Mouse (Mus musculus): ENCODE measurements around the gene Prph. TPM values are rescaled to one million over a fixed set of nuclear protein-coding genes. Genes with fewer than 3 reads are reported as not detected.

Gene Prph
- polyA plus RNA-seq (2012; rRNA removed) = 25.7 and 37.7 TPM in 2 replicates

GRCm38 (mm10) chr15:99055040-99055439 is at the start of gene Prph:
Prph (plus strand) TSS chr15:99055174.
- H3K4me1 ChIP-seq (ENCODE audit: control insufficient read depth, insufficient read depth, low read length) = no peaks in the 10 kb centered on the region; the same call in 1 of the 2 replicates
- WGBS = 4% methylated on average over 30 of the region's 30 CpGs
- H3K4me3 ChIP-seq (replicated peaks; ENCODE audit: insufficient read depth, low read depth, low read length) = peak within 1 kb of the TSS; percentile 25
- H3K27ac ChIP-seq (ENCODE audit: insufficient read depth, low read length) = no peak within 1 kb of the TSS
- no peaks in the 10 kb centered on the region; the same call in 1 of the 2 replicates for H3K27me3 ChIP-seq (ENCODE audit: control insufficient read depth, insufficient read depth, low read length)
- TF ChIP-seq POLR2A (IDR thresholded peaks at IDR 0.05; ENCODE audit: borderline replicate concordance, insufficient read depth, low read length) (no peak), CTCF (IDR thresholded peaks at IDR 0.05; ENCODE audit: borderline replicate concordance, insufficient read depth, low read depth, low read length) (no peak)
- DNase-seq = no peak

GRCm38 (mm10) chr15:99008801-99009241 is 46.2 kb upstream of the Prph start:
- WGBS = 80% methylated on average over 6 of the region's 6 CpGs
- Histone ChIP-seq H3K4me1 (ENCODE audit: control insufficient read depth, insufficient read depth, low read length) (no peaks in the 10 kb centered on the region), H3K4me3 (replicated peaks; ENCODE audit: insufficient read depth, low read depth, low read length) (no peak overlapping the region), H3K27ac (ENCODE audit: insufficient read depth, low read length) (no peak overlapping the region), H3K27me3 (ENCODE audit: control insufficient read depth, insufficient read depth, low read length) (no peaks in the 10 kb centered on the region)
- TF ChIP-seq POLR2A (IDR thresholded peaks at IDR 0.05; ENCODE audit: borderline replicate concordance, insufficient read depth, low read length) (no peak), CTCF (IDR thresholded peaks at IDR 0.05; ENCODE audit: borderline replicate concordance, insufficient read depth, low read depth, low read length) (no peak)
- DNase-seq = no peak

GRCm38 (mm10) chr15:99010896-99011295 is 44.1 kb upstream of the Prph start:
- no peak for TF ChIP-seq POLR2A (IDR thresholded peaks at IDR 0.05; ENCODE audit: borderline replicate concordance, insufficient read depth, low read length)
- no peak for TF ChIP-seq CTCF (IDR thresholded peaks at IDR 0.05; ENCODE audit: borderline replicate concordance, insufficient read depth, low read depth, low read length)
- H3K4me1 ChIP-seq (ENCODE audit: control insufficient read depth, insufficient read depth, low read length) = no peaks in the 10 kb centered on the region
- no peak for DNase-seq
- no peak overlapping the region for H3K4me3 ChIP-seq (replicated peaks; ENCODE audit: insufficient read depth, low read depth, low read length)
- H3K27me3 ChIP-seq (ENCODE audit: control insufficient read depth, insufficient read depth, low read length) = no peaks in the 10 kb centered on the region
- no peak overlapping the region for H3K27ac ChIP-seq (ENCODE audit: insufficient read depth, low read length)
- WGBS = 82% methylated on average over 2 of the region's 2 CpGs

- H3K27ac ChIP-seq (ENCODE audit: insufficient read depth, low read length) = no peak overlapping the region
- H3K27me3 ChIP-seq (ENCODE audit: control insufficient read depth, insufficient read depth, low read length) = no peaks in the 10 kb centered on the region
- no peak overlapping the region for H3K4me3 ChIP-seq (replicated peaks; ENCODE audit: insufficient read depth, low read depth, low read length)
- H3K4me1 ChIP-seq (ENCODE audit: control insufficient read depth, insufficient read depth, low read length) = no peaks in the 10 kb centered on the region
- 89% methylated on average over 3 of the region's 3 CpGs for WGBS
- no peak for DNase-seq
- TF ChIP-seq CTCF (IDR thresholded peaks at IDR 0.05; ENCODE audit: borderline replicate concordance, insufficient read depth, low read depth, low read length) (no peak), POLR2A (IDR thresholded peaks at IDR 0.05; ENCODE audit: borderline replicate concordance, insufficient read depth, low read length) (no peak)
Measured at GRCm38 (mm10) chr15:99011946-99012345, 43.0 kb upstream of the Prph start.

GRCm38 (mm10) chr15:99014496-99015030 is 40.4 kb upstream of the Prph start:
- TF ChIP-seq POLR2A (IDR thresholded peaks at IDR 0.05; ENCODE audit: borderline replicate concordance, insufficient read depth, low read length) (no peak), CTCF (IDR thresholded peaks at IDR 0.05; ENCODE audit: borderline replicate concordance, insufficient read depth, low read depth, low read length) (no peak)
- Histone ChIP-seq H3K27ac (ENCODE audit: insufficient read depth, low read length) (no peak overlapping the region), H3K27me3 (ENCODE audit: control insufficient read depth, insufficient read depth, low read length) (no peaks in the 10 kb centered on the region; the same call in 1 of the 2 replicates), H3K4me1 (ENCODE audit: control insufficient read depth, insufficient read depth, low read length) (no peaks in the 10 kb centered on the region), H3K4me3 (replicated peaks; ENCODE audit: insufficient read depth, low read depth, low read length) (no peak overlapping the region)
- no peak for DNase-seq
- 82% methylated on average over 9 of the region's 9 CpGs for WGBS

GRCm38 (mm10) chr15:99017355-99017761 is 37.6 kb upstream of the Prph start:
- Histone ChIP-seq H3K27ac (ENCODE audit: insufficient read depth, low read length) (no peak overlapping the region), H3K27me3 (ENCODE audit: control insufficient read depth, insufficient read depth, low read length) (no peaks in the 10 kb centered on the region; the same call in 1 of the 2 replicates), H3K4me3 (replicated peaks; ENCODE audit: insufficient read depth, low read depth, low read length) (no peak overlapping the region), H3K4me1 (ENCODE audit: control insufficient read depth, insufficient read depth, low read length) (no peaks in the 10 kb centered on the region)
- no peak for TF ChIP-seq CTCF (IDR thresholded peaks at IDR 0.05; ENCODE audit: borderline replicate concordance, insufficient read depth, low read depth, low read length)
- TF ChIP-seq POLR2A (IDR thresholded peaks at IDR 0.05; ENCODE audit: borderline replicate concordance, insufficient read depth, low read length) = no peak
- DNase-seq = no peak
- 80% methylated on average over 8 of the region's 8 CpGs for WGBS

GRCm38 (mm10) chr15:99017986-99018385 is 37.0 kb upstream of the Prph start:
- Histone ChIP-seq H3K27me3 (ENCODE audit: control insufficient read depth, insufficient read depth, low read length) (no peaks in the 10 kb centered on the region; the same call in 1 of the 2 replicates), H3K4me1 (ENCODE audit: control insufficient read depth, insufficient read depth, low read length) (no peaks in the 10 kb centered on the region), H3K4me3 (replicated peaks; ENCODE audit: insufficient read depth, low read depth, low read length) (no peak overlapping the region), H3K27ac (ENCODE audit: insufficient read depth, low read length) (no peak overlapping the region)
- 59% methylated on average over 9 of the region's 9 CpGs for WGBS
- DNase-seq = no peak
- no peak for TF ChIP-seq CTCF (IDR thresholded peaks at IDR 0.05; ENCODE audit: borderline replicate concordance, insufficient read depth, low read depth, low read length)
- no peak for TF ChIP-seq POLR2A (IDR thresholded peaks at IDR 0.05; ENCODE audit: borderline replicate concordance, insufficient read depth, low read length)

GRCm38 (mm10) chr15:99018630-99019029 is 36.3 kb upstream of the Prph start:
- Histone ChIP-seq H3K27me3 (ENCODE audit: control insufficient read depth, insufficient read depth, low read length) (no peaks in the 10 kb centered on the region; the same call in 1 of the 2 replicates), H3K4me1 (ENCODE audit: control insufficient read depth, insufficient read depth, low read length) (no peaks in the 10 kb centered on the region), H3K27ac (ENCODE audit: insufficient read depth, low read length) (no peak overlapping the region), H3K4me3 (replicated peaks; ENCODE audit: insufficient read depth, low read depth, low read length) (no peak overlapping the region)
- no peak for DNase-seq
- TF ChIP-seq POLR2A (IDR thresholded peaks at IDR 0.05; ENCODE audit: borderline replicate concordance, insufficient read depth, low read length) (no peak), CTCF (IDR thresholded peaks at IDR 0.05; ENCODE audit: borderline replicate concordance, insufficient read depth, low read depth, low read length) (no peak)
- WGBS = 85% methylated on average over 4 of the region's 4 CpGs

Data from cerebellum, adult 2 months (tissue).